In the genomic region with DNA sequence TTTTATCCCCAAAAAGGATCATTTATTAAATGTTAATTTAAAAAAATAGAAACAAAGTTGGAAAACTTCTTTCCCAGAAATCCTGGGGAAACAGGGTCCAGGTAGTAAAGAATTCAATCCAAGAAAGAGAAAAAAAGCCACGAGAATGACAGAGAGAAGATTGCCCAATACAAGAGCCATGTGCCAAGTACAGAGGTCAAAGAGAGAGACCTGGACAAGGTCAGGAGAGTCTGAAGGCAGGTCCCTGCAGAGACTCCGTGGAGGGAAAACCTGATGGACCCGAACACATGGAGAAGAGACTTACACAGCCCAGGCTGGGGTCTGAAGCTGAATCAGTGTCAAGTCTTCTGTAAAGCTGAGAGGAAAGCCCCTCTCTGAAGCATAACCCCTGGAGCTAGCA, we compare ENCODE assay signal across 26 mouse cellular contexts.
"Had no signal": no experiment of that assay in that cellular context is flagged by ENCODE, and none has a peak within 500 bp of the region (broad histone marks: within the 10 kb centered on the region; RNA-seq: fewer than 3 reads in every experiment).

No protein-coding gene starts in this region.

- H3K9ac ChIP-seq: heart, embryonic 12.5 days; hindbrain, embryonic 12.5 days; hindbrain, embryonic 14.5 days; intestine, embryonic 15.5 days; limb, embryonic 12.5 days; liver, embryonic 13.5 days; liver, embryonic 15.5 days; liver, postnatal 0 days had no signal

- H3K27me3 ChIP-seq: heart, embryonic 12.5 days; hindbrain, embryonic 12.5 days; intestine, embryonic 15.5 days; limb, embryonic 12.5 days; liver, embryonic 13.5 days; liver, embryonic 15.5 days had no signal

- H3K4me1 ChIP-seq: heart, embryonic 10.5 days; heart, embryonic 12.5 days; hindbrain, embryonic 10.5 days; hindbrain, embryonic 12.5 days; intestine, embryonic 15.5 days; limb, embryonic 10.5 days; limb, embryonic 12.5 days; liver, embryonic 13.5 days; liver, embryonic 15.5 days had no signal

- ATAC-seq: hindbrain, embryonic 16.5 days; inflammation-experienced regulatory T-cells, adult 6 months; intestine, embryonic 15.5 days; intestine, postnatal 0 days; liver, postnatal 0 days had no signal

- H3K4me3 ChIP-seq: gastrocnemius, adult 2 months; heart, embryonic 10.5 days; heart, embryonic 12.5 days; hindbrain, embryonic 10.5 days; hindbrain, embryonic 12.5 days; intestine, embryonic 15.5 days; layer of hippocampus, adult 2 months; left cerebral cortex, adult 2 months; limb, embryonic 10.5 days; limb, embryonic 12.5 days; liver, embryonic 13.5 days; liver, embryonic 15.5 days had no signal

- H3K4me2 ChIP-seq: heart, embryonic 12.5 days; hindbrain, embryonic 12.5 days; hindbrain, embryonic 14.5 days; intestine, embryonic 15.5 days; limb, embryonic 12.5 days; liver, embryonic 13.5 days; liver, embryonic 15.5 days had no signal

- DNase-seq: gastrocnemius, adult 2 months; gastrocnemius, postnatal 10 days; gastrocnemius, postnatal 25 days; heart, adult 18-20 months; heart, postnatal 10 days; heart, postnatal 4 days; kidney, adult 8-10 months; kidney, postnatal 14 days; kidney, postnatal 4 days; liver; liver, embryonic 13.5 days; liver, postnatal 0 days had no signal

- H3K9me3 ChIP-seq: heart, embryonic 10.5 days; hindbrain, embryonic 12.5 days; intestine, embryonic 15.5 days; limb, embryonic 10.5 days; liver, embryonic 13.5 days; liver, embryonic 15.5 days had no signal

- H3K27ac ChIP-seq: gastrocnemius, adult 2 months; heart, embryonic 10.5 days; hindbrain, embryonic 10.5 days; hindbrain, embryonic 12.5 days; hindbrain, embryonic 14.5 days; intestine, embryonic 15.5 days; layer of hippocampus, adult 2 months; left cerebral cortex, adult 2 months; limb, embryonic 10.5 days; limb, embryonic 12.5 days; liver, embryonic 13.5 days; liver, embryonic 15.5 days had no signal

- H3K36me3 ChIP-seq: heart, embryonic 10.5 days; heart, embryonic 12.5 days; hindbrain, embryonic 10.5 days; hindbrain, embryonic 12.5 days; intestine, embryonic 15.5 days; limb, embryonic 10.5 days; limb, embryonic 12.5 days; liver, embryonic 13.5 days; liver, embryonic 15.5 days had no signal
